Mouse (Mus musculus): ENCODE results near the gene Slit3.

DNA sequence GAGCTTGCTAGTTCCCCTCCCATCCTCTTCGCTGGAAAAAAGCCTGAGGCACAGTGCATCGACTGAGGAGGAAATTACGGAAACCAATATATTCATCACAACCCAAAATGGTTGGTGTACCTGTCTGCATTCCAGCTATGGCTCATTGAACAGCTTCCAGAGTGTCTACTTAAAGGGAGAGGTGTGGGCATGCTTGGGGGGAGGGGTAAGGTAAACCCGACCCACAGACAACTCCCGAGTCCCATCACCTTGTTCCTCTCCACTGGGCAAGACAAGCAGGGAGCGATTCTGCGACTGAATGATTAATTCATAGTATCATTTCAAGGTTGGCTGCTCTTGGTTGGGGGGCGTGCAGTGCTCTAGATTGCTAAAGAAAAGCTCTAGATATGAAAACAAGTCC, 310.1 kb downstream of the Slit3 start:
- TF ChIP-seq CTCF (IDR thresholded peaks at IDR 0.05), result no peak
- TF ChIP-seq EP300 (IDR thresholded peaks at IDR 0.05), result no peak

Measured in lung, postnatal 0 days (tissue).